Mouse (Mus musculus): ENCODE measurements around the gene Bag1.

The Bag1 gene

GRCm38 (mm10) chr4:40948160-40948708 lies at the start of gene Bag1, which contains the start of gene Chmp5:
TSS of gene Bag1 (minus strand) at chr4:40948294.
TSS of gene Chmp5 (plus strand) at chr4:40948407.
- DNase-seq (ENCODE audit: low spot score) = peak; percentile 98

GRCm38 (mm10) chr4:40996302-40996701 lies 48.2 kb upstream of the Bag1 start:
- no peak for DNase-seq (ENCODE audit: low spot score)

GRCm38 (mm10) chr4:40989633-40990032 lies 41.5 kb upstream of the Bag1 start:
- no peak for DNase-seq (ENCODE audit: low spot score)

GRCm38 (mm10) chr4:40983686-40984085 lies 35.6 kb upstream of the Bag1 start:
- no peak for DNase-seq (ENCODE audit: low spot score)

GRCm38 (mm10) chr4:40982486-40982885 lies 34.4 kb upstream of the Bag1 start:
- no peak for DNase-seq (ENCODE audit: low spot score)

- DNase-seq (ENCODE audit: low spot score) = no peak
Measured at GRCm38 (mm10) chr4:40979430-40979829, 31.3 kb upstream of the Bag1 start.

GRCm38 (mm10) chr4:40976651-40977050 lies 28.6 kb upstream of the Bag1 start:
- DNase-seq (ENCODE audit: low spot score) = no peak

GRCm38 (mm10) chr4:40975678-40976077 lies 27.6 kb upstream of the Bag1 start:
- DNase-seq (ENCODE audit: low spot score) = no peak

- no peak for DNase-seq (ENCODE audit: low spot score)
Measured at GRCm38 (mm10) chr4:40974011-40974410, 25.9 kb upstream of the Bag1 start.

- peak; percentile 10 for DNase-seq (ENCODE audit: low spot score)
Measured at GRCm38 (mm10) chr4:40971744-40972143, 23.6 kb upstream of the Bag1 start.

GRCm38 (mm10) chr4:40970842-40971701 lies 23.0 kb upstream of the Bag1 start, which contains the start of gene Nfx1:
TSS of gene Nfx1 (plus strand) at chr4:40970906.
- peak; percentile 94 for DNase-seq (ENCODE audit: low spot score)

- DNase-seq (ENCODE audit: low spot score) = no peak
Measured at GRCm38 (mm10) chr4:40970592-40970841, 22.4 kb upstream of the Bag1 start.

GRCm38 (mm10) chr4:40969781-40970591 lies 21.9 kb upstream of the Bag1 start:
- DNase-seq (ENCODE audit: low spot score) = peak; percentile 23

GRCm38 (mm10) chr4:40969161-40969560 lies 21.1 kb upstream of the Bag1 start:
- no peak for DNase-seq (ENCODE audit: low spot score)

- DNase-seq (ENCODE audit: low spot score) = no peak
Measured at GRCm38 (mm10) chr4:40963536-40963935, 15.4 kb upstream of the Bag1 start.

- DNase-seq (ENCODE audit: low spot score) = no peak
Measured at GRCm38 (mm10) chr4:40955942-40956341, 7.8 kb upstream of the Bag1 start.

- DNase-seq (ENCODE audit: low spot score) = no peak
Measured at GRCm38 (mm10) chr4:40953521-40953920, 5.4 kb upstream of the Bag1 start.

- DNase-seq (ENCODE audit: low spot score) = no peak
Measured at GRCm38 (mm10) chr4:40947565-40948159, 432 bp downstream of the Bag1 start.

GRCm38 (mm10) chr4:40946516-40947121 lies 1.5 kb downstream of the Bag1 start:
- DNase-seq (ENCODE audit: low spot score) = no peak

GRCm38 (mm10) chr4:40943651-40944050 lies 4.4 kb downstream of the Bag1 start:
- no peak for DNase-seq (ENCODE audit: low spot score)

- no peak for DNase-seq (ENCODE audit: low spot score)
Measured at GRCm38 (mm10) chr4:40938793-40939192, 9.3 kb downstream of the Bag1 start.

All from MN1 (cell line).